Mouse (Mus musculus): ENCODE data around the gene Caln1.

DNA sequence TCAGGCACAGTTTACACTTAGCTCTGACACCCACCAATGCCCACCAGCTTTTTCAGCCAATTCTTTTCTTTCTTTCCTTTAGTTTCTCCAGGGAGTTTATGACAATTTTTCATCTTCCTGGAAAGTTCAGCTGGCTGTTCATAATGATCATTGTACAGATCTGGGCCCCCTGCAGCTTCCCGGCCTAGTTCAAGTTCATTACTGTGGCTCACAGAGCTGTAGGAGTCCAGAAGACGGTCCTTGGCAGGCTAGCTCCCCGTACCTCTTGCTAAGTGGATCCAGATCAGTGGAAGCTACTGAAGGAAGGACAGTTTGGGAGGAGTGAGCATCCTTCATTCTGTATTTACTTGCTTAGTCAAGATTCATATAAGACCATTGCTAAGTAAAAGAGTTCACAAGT lies 288.9 kb downstream of the Caln1 start:
- TF ChIP-seq POLR2A (IDR thresholded peaks at IDR 0.05; ENCODE audit: control insufficient read depth in 1 of 2, insufficient read depth in 1 of 2, low read depth in 1 of 2, low read length in 2 of 2, poor library complexity in 1 of 2) = no peak
- TF ChIP-seq MYC (IDR thresholded peaks at IDR 0.05; ENCODE audit: low read depth, low read length) = no peak
- TF ChIP-seq GATA1 (IDR thresholded peaks at IDR 0.05; ENCODE audit: low read depth, low read length) = no peak
- no peak for TF ChIP-seq EP300 (IDR thresholded peaks at IDR 0.05; ENCODE audit: low read depth in 1 of 2, low read length in 2 of 2)
- no peak for TF ChIP-seq ELF1 (IDR thresholded peaks at IDR 0.05; ENCODE audit: low read depth, low read length)
- no peak for TF ChIP-seq BHLHE40 (IDR thresholded peaks at IDR 0.05; ENCODE audit: borderline replicate concordance, low read depth, low read length)
- no peak for TF ChIP-seq TAL1 (IDR thresholded peaks at IDR 0.05; ENCODE audit: low read length)
- no peak for TF ChIP-seq MAX (IDR thresholded peaks at IDR 0.05; ENCODE audit: low read length)
- TF ChIP-seq CTCF (IDR thresholded peaks at IDR 0.05 in 2 of 3, conservative IDR thresholded peaks at IDR 0.05 in 1 of 3; ENCODE audit: control insufficient read depth in 1 of 3, insufficient read depth in 1 of 3, low read depth in 2 of 3, low read length in 3 of 3, poor library complexity in 1 of 3, severe bottlenecking in 1 of 3) = no peak
- TF ChIP-seq JUND (IDR thresholded peaks at IDR 0.05; ENCODE audit: low read depth, low read length) = no peak
- no peak for TF ChIP-seq CHD1 (IDR thresholded peaks at IDR 0.05; ENCODE audit: low read depth, low read length)
- no peak for TF ChIP-seq POLR2AphosphoS5 (IDR thresholded peaks at IDR 0.05; ENCODE audit: borderline replicate concordance, low read depth, low read length)
- no peak for TF ChIP-seq ZKSCAN1 (IDR thresholded peaks at IDR 0.05; ENCODE audit: low read depth, low read length)
